9 mouse cellular contexts compared by ENCODE assay signal in genomic region chr10:75779206-75780174, GRCm38 (mm10). TPM values are rescaled to one million over a fixed set of nuclear protein-coding genes. Genes with fewer than 3 reads are reported as not detected.
DNase-seq lines count a peak whose midpoint lies in the region; ATAC-seq and TF ChIP-seq lines count a peak whose summit lies in the region.
"Had no signal": no experiment of that assay in that cellular context is flagged by ENCODE, and none has a peak within 500 bp of the region (broad histone marks: within the 10 kb centered on the region; RNA-seq: fewer than 3 reads in every experiment).

No protein-coding gene starts in this region.

- TF ChIP-seq POLR2A in testis, adult 2 months (IDR thresholded peaks at IDR 0.05; ENCODE audit: control insufficient read depth, low read depth, low read length): no peak

- peak overlapping the region; percentile 90 for H3K4me3 ChIP-seq in testis, adult 2 months (ENCODE audit: control insufficient read depth, low read depth, low read length)
- H3K4me3 ChIP-seq in intestine, embryonic 15.5 days (replicated peaks): peak overlapping the region; percentile 58
- H3K4me3 ChIP-seq in limb, embryonic 12.5 days (replicated peaks): peak overlapping the region; percentile 48
- peak overlapping the region; percentile 57 for H3K4me3 ChIP-seq in stomach, embryonic 15.5 days (replicated peaks)

- H3K36me3 ChIP-seq in testis, adult 2 months (ENCODE audit: control insufficient read depth, insufficient read depth, low read length): no peaks in the 10 kb centered on the region
- no peaks in the 10 kb centered on the region for H3K36me3 ChIP-seq in intestine, embryonic 15.5 days
- H3K36me3 ChIP-seq in limb, embryonic 12.5 days: no peaks in the 10 kb centered on the region
- H3K36me3 ChIP-seq in stomach, embryonic 15.5 days: no peaks in the 10 kb centered on the region
- H3K36me3 ChIP-seq: midbrain, embryonic 15.5 days had no signal

- H3K4me1 ChIP-seq in testis, adult 2 months (ENCODE audit: control insufficient read depth, insufficient read depth, low read length): peaks cover 21% of the 10 kb centered on the region
- H3K4me1 ChIP-seq in intestine, embryonic 15.5 days (replicated peaks): peaks cover 8% of the 10 kb centered on the region; the same call in 1 of the 2 replicates
- peaks cover 11% of the 10 kb centered on the region for H3K4me1 ChIP-seq in limb, embryonic 12.5 days (replicated peaks)
- 0 out of 2 replicates have a peak, but pooled peaks cover 15% of the 10 kb centered on the region for H3K4me1 ChIP-seq in stomach, embryonic 15.5 days

- no peaks in the 10 kb centered on the region for H3K9me3 ChIP-seq in intestine, embryonic 15.5 days
- H3K9me3 ChIP-seq in limb, embryonic 12.5 days: no peaks in the 10 kb centered on the region
- no peaks in the 10 kb centered on the region for H3K9me3 ChIP-seq in stomach, embryonic 15.5 days
- H3K9me3 ChIP-seq: midbrain, embryonic 15.5 days had no signal

- no peak for TF ChIP-seq CTCF in testis, adult 2 months (IDR thresholded peaks at IDR 0.05; ENCODE audit: control insufficient read depth, insufficient read depth, insufficient replicate concordance, low read depth, low read length)

- 33% methylated on average over 15 of the region's 15 CpGs for WGBS in intestine, embryonic 15.5 days
- WGBS in limb, embryonic 12.5 days: 32% methylated on average over 15 of the region's 15 CpGs
- 34% methylated on average over 15 of the region's 15 CpGs for WGBS in stomach, embryonic 15.5 days

- no peak for DNase-seq in testis, postnatal 10 days (ENCODE audit: low spot score)
- DNase-seq in left cerebral cortex, postnatal 25 days (ENCODE audit: low spot score in 2 of 2): no peak
- DNase-seq: cerebellum, postnatal 36 days had no signal

- H3K27ac ChIP-seq in testis, adult 2 months (ENCODE audit: control insufficient read depth, insufficient read depth, low read depth, low read length): no peak overlapping the region
- no peak overlapping the region for H3K27ac ChIP-seq in intestine, embryonic 15.5 days
- no peak overlapping the region for H3K27ac ChIP-seq in limb, embryonic 12.5 days
- H3K27ac ChIP-seq in stomach, embryonic 15.5 days: peak overlapping the region; percentile 31; the same call in 1 of the 2 replicates
- H3K27ac ChIP-seq: midbrain, embryonic 15.5 days had no signal

- H3K27me3 ChIP-seq in testis, adult 2 months (ENCODE audit: control insufficient read depth, insufficient read depth, low read length): no peaks in the 10 kb centered on the region
- no peaks in the 10 kb centered on the region for H3K27me3 ChIP-seq in intestine, embryonic 15.5 days (replicated peaks)
- peaks cover 19% of the 10 kb centered on the region; the same call in 1 of the 2 replicates for H3K27me3 ChIP-seq in limb, embryonic 12.5 days
- H3K27me3 ChIP-seq in stomach, embryonic 15.5 days (replicated peaks): no peaks in the 10 kb centered on the region

- ATAC-seq in intestine, embryonic 15.5 days: peak; percentile 28; the same call in 1 of the 2 replicates
- ATAC-seq in limb, embryonic 12.5 days (ENCODE audit: insufficient number of reproducible peaks, insufficient read depth, low FRiP score, low TSS enrichment, low read depth): no peak; the same call in 1 of the 2 replicates
- peak; percentile 24; the same call in 1 of the 2 replicates for ATAC-seq in stomach, embryonic 15.5 days (ENCODE audit: insufficient read depth, low FRiP score, low read depth)
- no peak for ATAC-seq in monocyte, adult 5-6 weeks (replicated peaks; ENCODE audit: insufficient number of reproducible peaks, low FRiP score, low TSS enrichment, poor library complexity, severe bottlenecking)
- ATAC-seq: midbrain, embryonic 15.5 days had no signal

- 0 out of 2 replicates have a peak overlapping the region, but pooled peaks have one; percentile 17 for H3K9ac ChIP-seq in intestine, embryonic 15.5 days
- no peak overlapping the region for H3K9ac ChIP-seq in limb, embryonic 12.5 days (replicated peaks)
- no peak overlapping the region for H3K9ac ChIP-seq in stomach, embryonic 15.5 days

- peak overlapping the region; percentile 96 for H3K4me2 ChIP-seq in intestine, embryonic 15.5 days (replicated peaks)
- peak overlapping the region; percentile 80 for H3K4me2 ChIP-seq in limb, embryonic 12.5 days
- peak overlapping the region; percentile 96 for H3K4me2 ChIP-seq in stomach, embryonic 15.5 days

- intact Hi-C loops in left cerebral cortex, postnatal 25 days (cut with DNase I): loop anchor here (5.0 kb wide), 1 partner anchor 53 kb away; no protein-coding TSS in a partner anchor

RNA-seq across cellular contexts. Expression of gene Gm20441, which starts 1.3 kb away (rescaled TPM):
- 0.19 TPM in 1 of 2 replicates, not detected in the other for polyA plus RNA-seq in testis, adult 2 months (2012; rRNA removed)
- polyA plus RNA-seq in intestine, embryonic 15.5 days (2015; fragmentation: Nextera tagmentation; extraction: Ambion mirVana): 0.96 TPM in 1 of 2 replicates, not detected in the other
- polyA plus RNA-seq in limb, embryonic 12.5 days (2016; fragmentation: Nextera tagmentation; extraction: Ambion mirVana): 0.35 TPM in 1 of 2 replicates, not detected in the other
- 0.37 TPM in 1 of 2 replicates, not detected in the other for polyA plus RNA-seq in stomach, embryonic 15.5 days (2015; fragmentation: Nextera tagmentation; extraction: Ambion mirVana)
- not detected in 3 replicates for total RNA-seq in monocyte, adult 5-6 weeks (2017)
- total RNA-seq in left cerebral cortex, postnatal 25 days (2021): not detected
- polyA plus RNA-seq: midbrain, embryonic 15.5 days had no signal

RNA-seq across cellular contexts. Expression of gene Gstt3, which starts 1.7 kb away (rescaled TPM):
- 40.0 and 41.9 TPM in 2 replicates for polyA plus RNA-seq in testis, adult 2 months (2012; rRNA removed)
- 38.7 and 40.3 TPM in 2 replicates for polyA plus RNA-seq in intestine, embryonic 15.5 days (2015; fragmentation: Nextera tagmentation; extraction: Ambion mirVana)
- 9.2 and 9.4 TPM in 2 replicates for polyA plus RNA-seq in limb, embryonic 12.5 days (2016; fragmentation: Nextera tagmentation; extraction: Ambion mirVana)
- polyA plus RNA-seq in stomach, embryonic 15.5 days (2015; fragmentation: Nextera tagmentation; extraction: Ambion mirVana): 42.1 and 43.5 TPM in 2 replicates
- total RNA-seq in monocyte, adult 5-6 weeks (2017): 1.1 to 2.1 TPM (median 1.9 TPM) in 3 replicates
- 1 to 10 TPM; 1.1 to 1.4 TPM for total RNA-seq in left cerebral cortex, postnatal 25 days (2021)

RNA-seq across cellular contexts. Expression of gene Ddt, which starts 6.3 kb away (rescaled TPM):
- 310 and 393 TPM in 2 replicates for polyA plus RNA-seq in testis, adult 2 months (2012; rRNA removed)
- 74.7 and 76.1 TPM in 2 replicates for polyA plus RNA-seq in intestine, embryonic 15.5 days (2015; fragmentation: Nextera tagmentation; extraction: Ambion mirVana)
- 104 and 112 TPM in 2 replicates for polyA plus RNA-seq in limb, embryonic 12.5 days (2016; fragmentation: Nextera tagmentation; extraction: Ambion mirVana)
- 70.1 and 84.3 TPM in 2 replicates for polyA plus RNA-seq in stomach, embryonic 15.5 days (2015; fragmentation: Nextera tagmentation; extraction: Ambion mirVana)
- total RNA-seq in monocyte, adult 5-6 weeks (2017): 13.5 to 18.8 TPM (median 16.8 TPM) in 3 replicates
- total RNA-seq in left cerebral cortex, postnatal 25 days (2021): 10 to 100 TPM; 36.1 to 43.6 TPM

RNA-seq across cellular contexts. Expression of gene Cabin1, which starts 15.3 kb away (rescaled TPM):
- polyA plus RNA-seq in testis, adult 2 months (2012; rRNA removed): 19.7 and 20.0 TPM in 2 replicates
- polyA plus RNA-seq in intestine, embryonic 15.5 days (2015; fragmentation: Nextera tagmentation; extraction: Ambion mirVana): 29.0 and 32.6 TPM in 2 replicates
- 27.2 and 29.3 TPM in 2 replicates for polyA plus RNA-seq in limb, embryonic 12.5 days (2016; fragmentation: Nextera tagmentation; extraction: Ambion mirVana)
- 33.6 and 35.8 TPM in 2 replicates for polyA plus RNA-seq in stomach, embryonic 15.5 days (2015; fragmentation: Nextera tagmentation; extraction: Ambion mirVana)
- 29.4 to 38.1 TPM (median 35.0 TPM) in 3 replicates for total RNA-seq in monocyte, adult 5-6 weeks (2017)
- 10 to 100 TPM; 69.4 to 69.7 TPM for total RNA-seq in left cerebral cortex, postnatal 25 days (2021)

RNA-seq across cellular contexts. Expression of gene Gstt1, which starts 18.9 kb away (rescaled TPM):
- 7.0 and 8.9 TPM in 2 replicates for polyA plus RNA-seq in testis, adult 2 months (2012; rRNA removed)
- polyA plus RNA-seq in intestine, embryonic 15.5 days (2015; fragmentation: Nextera tagmentation; extraction: Ambion mirVana): 15.0 and 16.6 TPM in 2 replicates
- 9.2 and 9.8 TPM in 2 replicates for polyA plus RNA-seq in limb, embryonic 12.5 days (2016; fragmentation: Nextera tagmentation; extraction: Ambion mirVana)
- 17.9 and 21.3 TPM in 2 replicates for polyA plus RNA-seq in stomach, embryonic 15.5 days (2015; fragmentation: Nextera tagmentation; extraction: Ambion mirVana)
- 2.1 TPM in 1 of 3 replicates, not detected in the others for total RNA-seq in monocyte, adult 5-6 weeks (2017)
- total RNA-seq in left cerebral cortex, postnatal 25 days (2021): 1 to 10 TPM; 6.2 to 7.0 TPM

Comparison
In these comparisons a context has a peak if more than half of its experiments do, and no peak if none do; other contexts are left out.
1. ATAC-seq: peak in intestine, embryonic 15.5 days (single experiment) and stomach, embryonic 15.5 days (single experiment); none in limb, embryonic 12.5 days (single experiment) and monocyte, adult 5-6 weeks (single experiment).
2. Peak in every context shown above with its lines, with median percentiles within 50 percentile points of each other: H3K4me3 ChIP-seq and H3K4me2 ChIP-seq.